Mouse (Mus musculus): Measurements from ENCODE around the gene Orai2. TPM values are rescaled to one million over a fixed set of nuclear protein-coding genes. Genes with fewer than 3 reads are reported as not detected.
"Not testable (repeated sequence)": the region's sequence is repeated elsewhere in the genome, so short reads cannot be mapped to it uniquely, and the experiment has no call there.

Orai2 gene
- total RNA-seq, 2 experiments from 2014 or later = 2.7 to 3.4 TPM

GRCm38 (mm10) chr5:136173606-136174463 lies 3.3 kb upstream of the Orai2 start:
- no peak for DNase-seq (ENCODE audit: low spot score in 2 of 2)

- DNase-seq (ENCODE audit: low spot score in 2 of 2) = no peak
Observed at GRCm38 (mm10) chr5:136172939-136173338, 2.4 kb upstream of the Orai2 start.

- no peak for DNase-seq (ENCODE audit: low spot score in 2 of 2)
Observed at GRCm38 (mm10) chr5:136171363-136172341, 1.1 kb upstream of the Orai2 start.

DNA sequence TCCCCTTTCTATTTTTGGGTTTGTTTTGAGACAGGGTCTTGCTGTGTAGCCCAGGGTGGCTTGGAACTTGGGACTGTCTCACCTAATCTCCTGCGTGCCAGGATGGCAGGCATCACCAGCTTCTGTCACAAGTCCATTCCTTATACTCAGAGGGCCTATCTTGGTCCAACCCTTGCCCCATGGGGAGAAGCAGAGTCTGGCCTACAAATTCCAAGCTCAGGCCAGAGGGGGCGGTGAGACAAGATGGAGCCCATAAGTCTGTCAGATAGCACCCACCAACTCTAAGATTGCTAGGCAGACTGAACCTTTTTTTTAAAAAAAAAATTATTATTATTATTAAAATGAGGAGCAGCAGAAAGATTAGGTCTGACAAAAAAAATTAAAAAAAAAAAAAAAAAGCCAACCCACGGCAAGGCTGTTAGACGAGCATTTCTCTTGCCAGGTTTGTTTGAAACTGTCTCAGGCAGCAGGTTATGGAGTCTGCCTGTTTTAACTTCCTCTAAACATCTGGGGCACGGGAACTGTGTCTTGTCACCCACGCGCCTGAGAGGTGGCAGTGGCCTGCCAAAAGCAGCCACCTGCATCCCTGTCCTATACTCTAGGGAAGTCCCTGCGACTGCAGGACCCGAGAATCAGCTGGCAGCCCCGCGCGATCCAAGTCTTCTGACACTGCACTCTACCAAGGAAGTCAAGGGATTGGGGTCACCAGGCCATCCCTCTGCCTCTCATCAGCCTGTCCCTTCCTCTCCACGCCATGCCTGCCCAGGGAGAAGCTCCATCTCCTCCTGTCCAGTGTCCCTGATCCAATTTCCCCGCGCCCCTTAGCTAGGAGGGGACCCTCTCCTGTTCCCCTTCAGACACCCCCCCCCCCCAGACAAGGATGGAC lies 644 bp downstream of the Orai2 start:
- DNase-seq (ENCODE audit: low spot score in 2 of 2) = peak in 1 of 2 experiments; percentile 18

GRCm38 (mm10) chr5:136168071-136168470 lies 2.4 kb downstream of the Orai2 start:
- DNase-seq (ENCODE audit: low spot score in 2 of 2) = no peak

DNA sequence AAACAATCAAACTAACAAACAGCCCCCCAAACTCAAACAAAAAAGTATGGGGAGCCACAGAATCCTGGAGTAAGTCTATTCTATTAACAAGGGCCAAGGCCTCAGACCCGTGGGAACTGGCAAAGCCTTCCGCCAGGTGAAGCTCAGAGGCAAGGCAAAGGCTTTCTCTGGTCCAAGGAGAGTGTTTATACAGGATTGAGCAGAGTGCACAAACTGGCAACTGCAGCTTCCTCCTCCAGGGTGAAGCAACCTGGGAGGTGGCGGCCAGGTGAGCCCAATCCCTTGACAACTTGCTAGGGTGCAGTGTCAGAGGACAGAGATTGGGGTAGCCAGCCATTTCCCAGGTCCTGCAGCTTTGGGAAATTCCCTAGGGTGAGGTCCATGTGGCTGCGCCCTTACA lies 3.2 kb downstream of the Orai2 start:
- no peak for DNase-seq (ENCODE audit: low spot score in 2 of 2)

DNA sequence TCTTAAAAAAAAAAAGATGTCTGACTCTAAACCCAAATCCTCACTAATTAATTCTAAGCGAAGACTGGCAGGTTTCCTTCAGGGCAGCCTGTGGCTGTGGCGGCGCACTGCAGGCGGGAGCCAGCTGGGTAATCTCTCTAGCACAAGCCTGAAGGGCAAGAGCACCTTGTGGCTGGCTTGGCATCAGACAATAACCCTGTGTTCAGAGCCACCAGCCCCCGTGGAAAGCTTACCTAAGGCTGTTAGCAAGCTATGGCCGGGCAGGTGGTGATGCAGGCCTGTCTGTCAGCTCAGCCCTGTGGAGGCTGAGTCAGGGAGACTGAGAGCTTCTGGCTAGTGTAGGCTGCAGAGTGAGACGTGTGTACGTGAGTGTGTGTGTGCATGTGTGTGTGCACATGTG lies 5.3 kb downstream of the Orai2 start:
- no peak for DNase-seq (ENCODE audit: low spot score in 2 of 2)

- DNase-seq (ENCODE audit: low spot score in 2 of 2) = no peak
Observed at GRCm38 (mm10) chr5:136163807-136164474, 6.6 kb downstream of the Orai2 start.

DNA sequence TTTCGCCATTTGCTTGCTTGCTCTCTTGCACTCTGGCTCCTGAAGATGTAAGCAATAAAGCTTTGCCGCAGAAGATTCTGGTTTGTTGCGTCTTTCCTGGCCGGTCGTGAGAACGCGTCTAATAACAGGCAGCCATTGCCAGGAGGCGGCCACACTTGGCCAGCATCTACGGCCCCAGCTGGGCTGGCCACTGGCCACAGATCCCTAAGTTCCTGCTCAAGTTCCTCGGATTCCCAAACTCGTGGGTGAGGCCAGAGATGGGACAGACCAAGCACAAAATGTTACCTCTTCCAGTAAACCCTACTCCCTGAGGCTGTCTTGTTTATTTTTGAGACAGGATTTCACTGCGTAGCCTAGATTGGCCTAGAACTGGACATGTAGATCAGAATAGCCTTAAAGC lies 10.4 kb downstream of the Orai2 start:
- DNase-seq (ENCODE audit: low spot score in 2 of 2) = not testable (repeated sequence)

- no peak for DNase-seq (ENCODE audit: low spot score in 2 of 2)
Observed at GRCm38 (mm10) chr5:136155399-136155798, 15.1 kb downstream of the Orai2 start.

DNA sequence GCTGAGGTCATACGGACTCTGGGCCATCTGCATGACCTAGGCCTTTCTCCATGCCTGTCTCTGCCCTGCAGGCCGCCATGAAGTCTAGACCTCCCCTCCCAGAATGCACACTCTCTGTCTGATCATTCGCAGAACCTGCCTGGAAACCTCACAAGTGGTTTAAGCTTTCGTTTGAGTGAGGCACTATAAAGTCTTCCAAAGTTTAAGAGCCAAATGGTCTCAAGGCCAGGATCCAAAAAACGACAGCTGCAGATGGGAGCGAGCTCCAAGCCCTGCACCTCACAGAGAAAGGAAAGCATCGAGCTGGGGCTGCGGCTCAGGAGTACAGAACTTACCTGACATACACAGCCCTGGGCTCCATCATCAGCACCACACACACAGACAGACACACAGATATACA lies 18.1 kb downstream of the Orai2 start:
- DNase-seq (ENCODE audit: low spot score in 2 of 2) = no peak

GRCm38 (mm10) chr5:136149134-136149576 lies 21.4 kb downstream of the Orai2 start:
- DNase-seq (ENCODE audit: low spot score in 2 of 2) = not testable (repeated sequence)

GRCm38 (mm10) chr5:136147704-136148103 lies 22.8 kb downstream of the Orai2 start:
- no peak for DNase-seq (ENCODE audit: low spot score in 2 of 2)

GRCm38 (mm10) chr5:136146936-136147335 lies 23.6 kb downstream of the Orai2 start:
- no peak for DNase-seq (ENCODE audit: low spot score in 2 of 2)

DNA sequence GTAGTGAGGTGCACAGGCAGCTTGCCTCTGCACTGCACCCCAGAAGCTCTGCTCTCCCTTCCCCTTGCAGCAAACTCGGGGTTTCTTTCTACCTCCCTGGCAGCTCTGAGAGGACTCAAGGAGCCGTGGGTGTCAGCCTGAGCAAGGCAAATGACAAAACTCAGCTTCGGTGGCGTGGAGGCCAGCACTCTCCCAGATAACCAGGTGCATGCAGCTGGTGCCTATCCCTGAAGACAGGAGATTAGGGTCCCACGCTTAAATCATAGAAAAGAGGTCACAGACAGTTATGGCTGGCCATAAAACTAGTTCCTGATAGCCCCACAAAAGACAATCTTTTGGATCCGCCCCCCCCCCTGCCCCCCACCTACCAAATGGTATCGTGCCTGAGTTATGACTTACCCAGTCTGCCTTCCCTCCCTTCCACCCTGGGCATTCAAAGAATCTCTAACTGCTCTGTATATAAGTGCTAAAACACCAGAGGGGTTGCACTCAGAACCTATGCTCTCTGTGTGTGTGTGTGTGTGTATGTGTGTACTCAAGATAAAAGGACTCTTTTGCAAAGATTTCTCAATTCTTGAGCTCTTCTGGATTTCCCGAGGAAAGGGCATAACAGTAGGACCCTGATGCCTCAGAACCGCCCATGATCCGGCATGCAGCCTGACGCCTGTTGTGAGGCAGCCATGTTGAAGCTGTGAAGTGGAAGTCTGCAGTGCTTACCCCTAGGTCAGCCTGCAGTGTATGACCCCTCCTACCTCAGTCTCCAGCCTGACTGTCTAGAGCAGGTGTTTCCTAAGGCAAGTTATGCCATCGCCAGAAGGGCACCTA lies 25.7 kb downstream of the Orai2 start:
- DNase-seq (ENCODE audit: low spot score in 2 of 2) = no peak

GRCm38 (mm10) chr5:136143161-136143755 lies 27.3 kb downstream of the Orai2 start:
- DNase-seq (ENCODE audit: low spot score in 2 of 2) = no peak

GRCm38 (mm10) chr5:136142746-136143145 lies 27.8 kb downstream of the Orai2 start:
- no peak for DNase-seq (ENCODE audit: low spot score in 2 of 2)

GRCm38 (mm10) chr5:136140057-136140482 lies 30.4 kb downstream of the Orai2 start:
- no peak for DNase-seq (ENCODE audit: low spot score in 2 of 2)

GRCm38 (mm10) chr5:136139393-136139792 lies 31.1 kb downstream of the Orai2 start:
- DNase-seq (ENCODE audit: low spot score in 2 of 2) = no peak

Measured in adrenal gland, adult 18-20 months (tissue).